Comparison of ENCODE assay signal across 37 mouse cellular contexts in the genomic region with DNA sequence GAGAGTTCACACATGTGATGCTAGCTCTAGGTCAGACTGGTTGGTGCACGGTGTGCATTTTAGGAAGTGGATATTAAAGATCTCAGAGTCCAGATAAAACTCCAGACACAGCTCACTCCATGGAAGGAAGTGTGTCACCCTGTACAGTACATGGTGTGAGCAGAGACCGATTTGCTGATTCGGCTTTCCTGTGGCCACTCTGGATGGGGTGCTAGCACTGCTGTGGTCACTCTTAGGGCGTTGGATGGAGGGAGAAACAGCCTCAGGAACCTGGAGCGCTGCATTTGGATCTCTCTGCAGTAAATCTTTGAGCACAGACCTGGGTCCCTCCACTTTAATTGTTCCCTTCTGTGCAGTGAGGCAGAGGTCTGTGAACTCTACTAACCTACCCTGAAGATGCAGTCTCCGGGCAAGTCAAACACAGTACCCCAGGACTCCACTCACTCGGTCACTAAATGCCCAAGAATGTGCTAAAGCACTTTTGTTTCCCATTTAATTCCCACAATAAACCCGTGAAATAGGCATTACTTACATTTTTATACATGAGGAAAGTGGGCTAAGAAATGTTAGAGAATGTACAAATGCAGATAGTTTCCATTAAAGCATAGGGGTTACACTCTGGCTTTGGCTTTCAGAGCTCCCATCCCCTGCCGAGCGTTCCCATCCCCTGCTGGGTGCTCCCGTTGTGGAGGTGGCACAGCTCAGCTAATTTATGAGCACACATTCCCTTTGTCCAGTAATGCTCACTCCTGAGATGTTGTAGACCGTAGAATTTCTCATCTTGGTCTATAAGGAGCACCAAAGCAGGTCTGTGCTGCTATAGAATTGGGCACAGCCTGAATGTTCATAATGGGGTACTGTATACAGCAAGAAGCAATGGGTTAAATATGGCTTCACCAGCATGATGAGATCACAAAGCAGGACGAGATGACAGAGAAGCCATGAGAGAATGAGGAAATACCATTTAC. TPM values are rescaled to one million over a fixed set of nuclear protein-coding genes. Genes with fewer than 3 reads are reported as not detected.
DNase-seq lines count a peak whose midpoint lies in the region; ATAC-seq lines count a peak whose summit lies in the region.
"Had no signal": no experiment of that assay in that cellular context is flagged by ENCODE, and none has a peak within 500 bp of the region (broad histone marks: within the 10 kb centered on the region; RNA-seq: fewer than 3 reads in every experiment).

No protein-coding gene starts in this region.

- no peak overlapping the region for H3K4me3 ChIP-seq in hindbrain, embryonic 11.5 days (ENCODE audit: low read depth, low read length)
- no peak overlapping the region for H3K4me3 ChIP-seq in hindbrain, embryonic 10.5 days
- H3K4me3 ChIP-seq in hindbrain, embryonic 13.5 days, result no peak overlapping the region
- H3K4me3 ChIP-seq: forebrain, embryonic 15.5 days; heart, embryonic 13.5 days; intestine, embryonic 15.5 days; liver, embryonic 12.5 days; megakaryocyte, embryonic 14.5 days had no signal

- H3K27ac ChIP-seq in hindbrain, embryonic 11.5 days (ENCODE audit: low read depth, low read length), result no peak overlapping the region
- H3K27ac ChIP-seq in hindbrain, embryonic 10.5 days, result no peak overlapping the region
- H3K27ac ChIP-seq in hindbrain, embryonic 13.5 days, result no peak overlapping the region
- H3K27ac ChIP-seq: forebrain, embryonic 15.5 days; heart, embryonic 13.5 days; intestine, embryonic 15.5 days; liver, embryonic 12.5 days; stomach, postnatal 0 days had no signal

- no peak overlapping the region for H3K9ac ChIP-seq in hindbrain, embryonic 11.5 days (ENCODE audit: low read depth, low read length)
- no peak overlapping the region for H3K9ac ChIP-seq in hindbrain, embryonic 13.5 days
- H3K9ac ChIP-seq: forebrain, embryonic 15.5 days; heart, embryonic 13.5 days; intestine, embryonic 15.5 days; liver, embryonic 12.5 days; liver, postnatal 0 days had no signal

- 54% methylated on average over 13 of the region's 13 CpGs for WGBS in hindbrain, embryonic 11.5 days
- 60% methylated on average over 13 of the region's 13 CpGs for WGBS in hindbrain, embryonic 10.5 days
- 50% methylated on average over 13 of the region's 13 CpGs for WGBS in hindbrain, embryonic 13.5 days

- no peaks in the 10 kb centered on the region for H3K36me3 ChIP-seq in hindbrain, embryonic 11.5 days (ENCODE audit: control insufficient read depth, insufficient read depth, low read length)
- H3K36me3 ChIP-seq in hindbrain, embryonic 10.5 days, result no peaks in the 10 kb centered on the region
- H3K36me3 ChIP-seq in hindbrain, embryonic 13.5 days, result no peaks in the 10 kb centered on the region
- H3K36me3 ChIP-seq: forebrain, embryonic 15.5 days; heart, embryonic 13.5 days; intestine, embryonic 15.5 days; liver, embryonic 12.5 days had no signal

- peak; percentile 81 for ATAC-seq in hindbrain, embryonic 11.5 days (ENCODE audit: low FRiP score)
- peak; percentile 55; the same call in 1 of the 2 replicates for ATAC-seq in hindbrain, embryonic 13.5 days (ENCODE audit: low FRiP score)
- no peak for ATAC-seq in megakaryocyte progenitor cell, adult 5-6 weeks (replicated peaks; ENCODE audit: poor library complexity)
- ATAC-seq: activated CD4-positive, CD25-positive, alpha-beta regulatory T cell, adult 4 months; CD4-positive, CD25-positive, alpha-beta regulatory T cell, adult 4 months; forebrain, embryonic 15.5 days; intestine, embryonic 15.5 days; liver, embryonic 12.5 days; liver, postnatal 0 days had no signal

- no peaks in the 10 kb centered on the region for H3K4me1 ChIP-seq in hindbrain, embryonic 11.5 days (replicated peaks; ENCODE audit: control insufficient read depth, insufficient read depth, low read length)
- peaks cover 17% of the 10 kb centered on the region for H3K4me1 ChIP-seq in hindbrain, embryonic 10.5 days (replicated peaks)
- H3K4me1 ChIP-seq in hindbrain, embryonic 13.5 days (replicated peaks), result peaks cover 18% of the 10 kb centered on the region

- no peaks in the 10 kb centered on the region for H3K9me3 ChIP-seq in hindbrain, embryonic 11.5 days (ENCODE audit: control insufficient read depth, low read length)
- H3K9me3 ChIP-seq in hindbrain, embryonic 10.5 days, result no peaks in the 10 kb centered on the region
- no peaks in the 10 kb centered on the region for H3K9me3 ChIP-seq in hindbrain, embryonic 13.5 days
- H3K9me3 ChIP-seq: forebrain, embryonic 15.5 days; heart, embryonic 13.5 days; intestine, embryonic 15.5 days; liver, embryonic 12.5 days; megakaryocyte, embryonic 14.5 days had no signal

- no peak overlapping the region for H3K4me2 ChIP-seq in hindbrain, embryonic 11.5 days (replicated peaks; ENCODE audit: low read depth, low read length)
- H3K4me2 ChIP-seq in hindbrain, embryonic 13.5 days, result no peak overlapping the region
- H3K4me2 ChIP-seq: forebrain, embryonic 15.5 days; heart, embryonic 13.5 days; intestine, embryonic 15.5 days; liver, embryonic 12.5 days had no signal

- DNase-seq in hindbrain, embryonic 11.5 days (ENCODE audit: low spot score), result no peak
- no peak for DNase-seq in hindbrain, embryonic 10.5 days (ENCODE audit: low spot score)
- peak; percentile 8 for DNase-seq in 416B (ENCODE audit: low read depth)
- peak; percentile 40 for DNase-seq in mesoderm, embryonic 11.5 days (ENCODE audit: low read depth, low spot score)
- DNase-seq in spleen, adult 12 weeks (ENCODE audit: low spot score), result no peak
- DNase-seq in layer of hippocampus, adult 11-12 months (ENCODE audit: low spot score), result no peak
- DNase-seq: adrenal gland, adult 2 months; adrenal gland, postnatal 36 days; cerebellum, adult 9-10 months; cerebellum, postnatal 36 days; gastrocnemius, postnatal 10 days; heart, postnatal 10 days; kidney, adult 2 months; kidney, postnatal 36 days; left cerebral cortex, postnatal 4 days; liver, postnatal 0 days; lung, postnatal 36 days; right cerebral cortex, adult 18-20 months; thymus, adult 2 months; thymus, postnatal 36 days had no signal

- H3K27me3 ChIP-seq in hindbrain, embryonic 11.5 days (ENCODE audit: control insufficient read depth, insufficient read depth, low read length), result peaks cover 12% of the 10 kb centered on the region
- H3K27me3 ChIP-seq in hindbrain, embryonic 10.5 days (ENCODE audit: insufficient read depth, poor library complexity, severe bottlenecking), result peaks cover 23% of the 10 kb centered on the region
- H3K27me3 ChIP-seq in hindbrain, embryonic 13.5 days, result peaks cover 17% of the 10 kb centered on the region

RNA-seq across cellular contexts. Expression of a gene that starts 32.5 kb away (rescaled TPM):
- 0.34 and 1.5 TPM in 2 replicates for polyA plus RNA-seq in hindbrain, embryonic 11.5 days (2014; fragmentation: Nextera tagmentation; extraction: Ambion mirVana)
- polyA plus RNA-seq in hindbrain, embryonic 10.5 days (2016; fragmentation: Nextera tagmentation; extraction: Ambion mirVana), result 0.12 and 0.35 TPM in 2 replicates
- polyA plus RNA-seq in hindbrain, embryonic 13.5 days (2015; fragmentation: Nextera tagmentation; extraction: Ambion mirVana), result 1.6 and 2.3 TPM in 2 replicates
- total RNA-seq in megakaryocyte progenitor cell, adult 5-6 weeks (2015), result not detected in 2 replicates
- not detected in 2 replicates for total RNA-seq in megakaryocyte progenitor cell, adult 5-6 weeks (2017)
- total RNA-seq: adrenal gland, adult 2 months; adrenal gland, postnatal 36 days; gastrocnemius, postnatal 10 days; heart, adult 8-10 months; heart, postnatal 10 days; hematopoietic stem cell, adult 5-6 weeks; monocyte, adult 5-6 weeks had no signal
- polyA plus RNA-seq: activated CD4-positive, CD25-positive, alpha-beta regulatory T cell, adult 4 months; adrenal gland, adult 2 months; CD4-positive, CD25-positive, alpha-beta regulatory T cell, adult 4 months; embryonic facial prominence, embryonic 11.5 days; heart, embryonic 13.5 days; intestine, embryonic 15.5 days; kidney, embryonic 16.5 days; liver, embryonic 12.5 days; lung, embryonic 16.5 days; spleen, adult 2 months; stomach, postnatal 0 days had no signal

Comparison
In these comparisons a context has a peak if more than half of its experiments do, and no peak if none do; other contexts are left out.
1. DNase-seq: peak in 416B (single experiment) and mesoderm, embryonic 11.5 days (single experiment); none in hindbrain, embryonic 11.5 days (single experiment), hindbrain, embryonic 10.5 days (single experiment), spleen, adult 12 weeks (single experiment) and layer of hippocampus, adult 11-12 months (single experiment).